Mouse (Mus musculus) testis, adult 10 weeks (tissue): ENCODE data around the gene Gm21677. TPM values are rescaled to one million over a fixed set of nuclear protein-coding genes. Genes with fewer than 3 reads are reported as not detected.

Experiments
- polyA plus RNA-seq: library from polyadenylated mRNA; stranded (reverse); fragments of 350-450 nt; fragmentation: Illumina TruSeq; extraction: RNeasy Lipid Tissue Mini Kit (QIAGEN cat#74804); gene quantifications from one replicate; pipeline ENCODE4 v1.2.3, GENCODE M21; 2014; ENCODE audit warnings: low read depth, low replicate concordance

Gm21677 gene
- 0.62 TPM for polyA plus RNA-seq

GRCm38 (mm10) chrY:3306349-3306748 is at the start of gene Gm21677:
Gene Gm21677, minus strand, starts transcription at chrY:3306449.

GRCm38 (mm10) chrY:3345229-3345628 is 39.0 kb upstream of the Gm21677 start, which contains the start of gene Gm21693:
Gene Gm21693, minus strand, starts transcription at chrY:3345329.

Other genes starting within 250 kb of the Gm21677 start
- gene Gm21693, start 38.9 kb upstream of the Gm21677 start, polyA plus RNA-seq = 0.59 TPM
- gene Gm21704, start 103.7 kb upstream of the Gm21677 start, polyA plus RNA-seq = 42.4 TPM
- not detected for gene Gm21708, start 103.7 kb upstream of the Gm21677 start, polyA plus RNA-seq